Mouse (Mus musculus) monocyte, adult 2 months (primary cell): ENCODE measurements around the gene Ppp1r3d.

ENCODE experiments used
- DNase-seq, 2 experiments: peaks; one replicate each; pipeline ENCODE4 v3.0.0; 2022; ENCODE audit warnings: low spot score in 2 of 2, low read depth in 1 of 2

Ppp1r3d gene

GRCm38 (mm10) chr2:178414261-178415149 lies at the start of gene Ppp1r3d, which contains the start of gene Fam217b:
Gene Ppp1r3d (minus strand): TSS chr2:178414472.
Gene Fam217b (plus strand): TSS chr2:178414524.
- DNase-seq = peak in 1 of 2 experiments; percentile 25

DNA sequence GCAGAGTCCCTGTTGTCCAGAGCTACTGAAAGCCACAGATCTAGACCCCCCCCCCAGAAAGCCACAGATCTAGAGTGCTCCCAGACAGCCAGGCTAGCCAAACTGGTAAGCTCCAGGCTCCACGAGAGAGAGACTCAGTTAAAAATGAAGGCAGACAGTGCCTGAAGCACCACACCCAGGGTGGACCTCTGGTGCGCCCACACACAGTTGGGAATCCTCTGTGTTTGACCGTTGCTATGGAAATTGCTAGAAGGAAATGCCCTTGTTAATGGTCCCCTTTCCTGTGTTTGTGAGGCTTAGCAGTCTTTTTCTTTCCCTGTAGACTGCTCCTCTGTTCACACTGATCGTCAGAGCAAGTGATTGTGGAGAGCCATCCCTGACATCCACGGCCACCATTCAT lies 46.1 kb upstream of the Ppp1r3d start:
- no peak for DNase-seq

GRCm38 (mm10) chr2:178457414-178457813 lies 43.1 kb upstream of the Ppp1r3d start:
- no peak for DNase-seq

DNA sequence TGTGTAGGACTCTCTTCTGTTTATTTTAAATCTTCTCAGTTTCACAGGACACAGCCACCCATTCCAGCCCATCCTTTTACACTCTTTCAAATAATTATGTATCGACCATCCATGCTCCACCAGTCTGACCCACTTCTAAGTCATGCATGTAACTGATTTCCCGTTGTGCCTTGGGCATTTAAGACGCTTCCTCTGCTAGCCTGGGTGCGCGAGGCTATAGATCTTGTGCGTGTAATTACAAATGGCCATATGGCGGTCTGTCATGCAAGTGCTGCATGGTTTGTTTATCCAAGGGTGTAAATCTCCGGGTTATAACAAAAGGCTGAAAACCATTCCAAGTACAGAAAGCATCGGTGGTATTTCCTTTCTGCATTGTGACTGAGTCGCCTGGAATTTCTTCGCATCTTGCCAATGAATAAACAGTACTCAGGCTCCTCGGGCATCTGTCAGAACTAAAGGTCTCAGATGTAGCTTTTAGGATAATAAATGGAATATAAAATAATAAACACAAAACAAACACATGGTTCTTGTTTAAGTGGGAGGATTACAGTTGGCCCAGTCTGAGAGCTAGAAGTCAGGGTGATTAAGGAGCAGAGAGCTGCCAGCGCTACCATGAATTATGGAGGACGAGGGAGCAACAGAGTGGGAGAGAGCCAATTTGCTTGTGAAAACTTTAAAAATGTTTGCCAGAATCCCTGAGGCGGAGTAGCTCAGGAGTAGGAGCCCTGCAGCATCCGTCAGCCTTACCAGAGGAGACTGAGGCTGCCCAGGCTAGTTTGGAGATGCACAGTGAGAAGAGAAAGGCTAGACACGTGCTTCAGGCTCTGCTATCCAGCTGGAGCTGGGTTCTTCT lies 40.6 kb upstream of the Ppp1r3d start:
- no peak for DNase-seq

DNA sequence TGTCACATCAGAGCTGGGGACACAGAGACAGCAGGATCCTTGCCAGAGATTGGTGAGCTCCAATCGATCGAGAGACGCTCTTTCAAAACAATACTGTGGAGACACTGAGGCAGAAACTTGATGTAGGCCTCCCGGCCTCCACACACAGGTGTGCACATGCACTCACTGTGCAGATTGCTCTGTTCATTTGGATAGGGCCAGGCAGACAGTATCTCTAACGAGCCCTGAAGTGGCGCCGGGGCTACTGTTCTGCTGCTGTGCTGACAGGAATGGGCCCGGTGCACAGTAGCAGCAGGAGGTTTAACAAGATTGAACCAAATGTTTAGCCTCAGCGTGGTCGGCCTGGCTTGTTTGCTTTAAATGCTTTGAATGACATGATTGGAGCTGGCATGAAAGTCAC lies 36.7 kb upstream of the Ppp1r3d start:
- no peak for DNase-seq

- no peak for DNase-seq
Observed at GRCm38 (mm10) chr2:178450236-178450635, 36.0 kb upstream of the Ppp1r3d start.

GRCm38 (mm10) chr2:178449386-178449785 lies 35.1 kb upstream of the Ppp1r3d start:
- DNase-seq = no peak

DNA sequence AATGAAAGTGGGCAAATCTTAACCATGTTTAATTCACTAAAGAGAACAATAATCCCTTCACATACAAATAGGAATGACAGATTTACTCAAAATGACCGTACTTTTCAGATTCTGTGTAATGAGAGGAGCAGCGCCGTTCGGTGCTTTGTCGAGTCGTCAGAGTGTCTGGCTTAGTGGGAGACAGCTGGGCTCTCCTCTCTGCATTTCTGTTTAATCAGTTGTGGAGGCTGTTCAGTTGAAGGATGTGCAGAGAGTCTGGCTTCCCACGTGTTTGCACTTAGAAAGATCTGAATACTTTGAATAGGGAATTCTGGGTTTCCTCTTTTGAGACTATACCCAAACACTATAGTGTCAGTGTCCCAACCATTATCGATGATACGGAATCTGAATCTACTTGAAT lies 23.0 kb upstream of the Ppp1r3d start:
- no peak for DNase-seq

GRCm38 (mm10) chr2:178433903-178434302 lies 19.6 kb upstream of the Ppp1r3d start:
- no peak for DNase-seq

- DNase-seq = no peak
Observed at GRCm38 (mm10) chr2:178433495-178433894, 19.2 kb upstream of the Ppp1r3d start.

DNA sequence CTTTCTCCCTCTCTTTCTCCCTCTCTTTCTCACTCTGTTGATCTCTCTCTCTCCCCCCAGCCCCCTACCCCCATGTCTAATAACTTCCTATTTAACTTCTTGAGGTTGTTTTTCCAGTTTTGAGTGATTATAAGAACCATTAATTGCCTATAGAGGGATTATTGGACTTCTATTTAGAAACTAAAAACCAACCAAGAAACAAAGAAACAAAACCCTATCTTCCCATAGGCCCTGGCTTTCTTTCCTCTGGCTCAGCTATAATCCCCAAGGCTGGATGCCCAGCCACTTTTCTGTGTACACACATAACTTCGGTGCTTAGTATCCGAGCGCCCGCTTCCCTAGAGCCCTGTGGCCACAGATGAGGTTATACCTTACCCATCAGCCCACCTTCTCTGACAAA lies 16.0 kb upstream of the Ppp1r3d start, which contains the start of gene Cdh26:
Cdh26 (plus strand) TSS at position 301 of the 400 bp plus-strand sequence.
- no peak for DNase-seq

GRCm38 (mm10) chr2:178429426-178429825 lies 15.2 kb upstream of the Ppp1r3d start:
- DNase-seq = no peak

- DNase-seq = no peak
Observed at GRCm38 (mm10) chr2:178428676-178429075, 14.4 kb upstream of the Ppp1r3d start.

DNA sequence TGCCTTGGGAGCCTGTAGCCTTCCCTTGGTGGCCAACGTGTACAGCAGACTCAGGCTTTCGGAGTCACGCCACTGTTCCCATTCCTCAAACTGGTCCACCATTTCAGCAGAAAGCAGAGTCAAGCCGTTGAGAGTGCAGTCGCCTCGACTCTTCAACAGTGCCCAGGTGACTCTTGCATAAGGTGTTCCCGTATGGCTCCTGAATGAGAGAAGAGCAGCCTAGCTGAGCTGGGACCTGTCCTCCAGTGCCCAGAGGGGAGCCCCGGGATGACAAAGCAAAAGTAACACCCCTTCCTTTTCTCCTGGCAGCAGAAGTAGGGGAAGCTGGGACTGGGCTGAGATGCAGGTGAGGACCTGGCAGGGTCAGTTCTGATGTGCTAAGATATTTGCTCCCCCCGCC lies 13.9 kb upstream of the Ppp1r3d start:
- no peak for DNase-seq

DNA sequence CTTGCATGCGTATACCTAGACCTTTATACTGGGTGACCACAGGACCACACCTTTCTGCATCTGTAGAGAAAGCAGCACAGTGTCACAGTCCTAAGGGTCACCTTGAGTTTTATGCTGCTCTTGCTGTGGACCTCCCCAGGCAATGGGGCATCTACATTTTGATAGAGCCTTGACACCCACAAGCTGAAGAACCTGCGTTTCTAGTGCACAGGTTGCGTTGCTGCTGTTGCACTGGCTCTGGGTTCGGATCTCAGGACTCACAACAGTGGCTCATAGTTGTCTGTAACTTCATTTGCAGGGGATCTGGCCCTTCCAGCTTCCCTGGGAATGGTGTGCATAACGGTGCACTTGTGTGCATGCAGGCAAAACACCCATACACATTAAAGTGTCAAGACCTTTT lies 12.9 kb upstream of the Ppp1r3d start:
- no peak for DNase-seq

DNA sequence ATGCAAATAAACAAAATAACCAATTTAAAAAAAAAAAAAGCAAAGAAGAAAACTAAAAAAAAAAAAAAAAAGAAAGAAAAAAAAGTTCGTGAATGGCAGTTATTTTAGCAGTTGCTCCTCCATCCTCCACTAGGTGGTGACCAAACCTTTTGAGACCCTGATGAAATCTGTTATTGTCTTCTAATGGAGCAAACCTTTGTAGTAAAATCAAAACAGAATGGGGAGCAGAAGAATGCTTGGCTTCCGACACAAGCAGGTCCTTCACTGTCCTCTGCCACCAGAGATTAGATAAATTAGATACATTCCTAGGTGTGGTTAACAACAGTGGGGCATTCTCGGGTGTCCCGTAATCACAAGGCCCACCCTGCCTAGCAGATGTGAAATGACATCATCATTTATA lies 12.0 kb upstream of the Ppp1r3d start:
- DNase-seq = no peak

DNA sequence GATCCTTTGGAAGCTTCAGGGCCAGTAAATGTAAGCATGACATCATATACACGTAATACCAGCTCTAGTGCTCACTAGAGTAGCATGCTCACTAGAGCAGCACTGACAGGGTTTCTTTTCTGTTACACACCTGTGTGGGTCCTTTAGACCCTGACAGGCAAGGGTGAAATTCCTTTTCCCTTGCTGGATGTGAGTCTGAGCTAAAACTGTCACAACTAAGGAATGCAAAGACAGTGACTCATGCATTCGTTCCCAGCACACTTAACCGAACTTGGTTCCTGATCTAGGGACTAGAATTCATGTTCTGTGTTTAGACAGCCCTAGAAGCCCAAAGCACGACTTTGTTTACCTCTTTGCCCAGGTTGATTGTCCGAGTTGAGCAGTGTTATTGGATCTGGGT lies 9.0 kb upstream of the Ppp1r3d start:
- DNase-seq = no peak

DNA sequence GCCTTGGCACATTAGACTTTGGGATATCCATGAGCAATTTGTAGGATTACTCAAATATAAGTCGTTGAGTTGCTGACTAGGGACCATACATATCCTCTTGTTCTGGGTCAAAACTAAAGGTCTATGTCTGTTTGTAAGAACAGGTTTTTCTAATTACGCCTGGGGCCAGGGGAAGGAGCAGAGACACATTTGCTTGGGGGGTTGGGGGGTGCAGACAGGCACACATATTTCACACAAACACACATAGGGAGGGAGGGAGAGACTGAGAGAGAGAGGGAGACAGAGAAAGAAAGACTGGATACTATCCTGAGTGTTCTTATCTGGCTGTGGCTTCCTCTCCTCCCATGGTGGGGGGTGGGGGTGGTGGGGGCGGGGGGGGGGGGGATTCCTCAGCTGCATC lies 7.9 kb upstream of the Ppp1r3d start:
- no peak for DNase-seq

GRCm38 (mm10) chr2:178421603-178422002 lies 7.3 kb upstream of the Ppp1r3d start:
- DNase-seq = no peak

DNA sequence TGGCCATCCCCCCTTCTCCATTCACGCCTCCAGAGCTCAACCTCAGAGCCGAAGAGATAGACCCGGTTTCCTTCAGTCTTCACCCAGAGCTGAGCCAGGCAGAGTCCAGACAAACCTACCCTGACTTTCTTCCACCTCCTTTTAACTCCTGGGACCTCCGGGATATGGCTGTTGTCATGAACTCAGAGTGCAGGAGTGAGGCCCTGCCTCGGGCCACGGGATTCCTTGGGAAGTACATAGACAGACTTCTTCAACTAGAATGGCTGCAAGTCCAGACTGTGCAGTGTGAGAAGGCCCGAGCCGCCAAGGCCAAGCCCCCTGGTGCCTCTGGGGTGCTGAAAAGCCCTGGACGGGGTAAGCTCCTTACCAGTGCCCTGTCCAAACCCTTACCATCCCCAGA lies 6.3 kb upstream of the Ppp1r3d start:
- DNase-seq = no peak

DNA sequence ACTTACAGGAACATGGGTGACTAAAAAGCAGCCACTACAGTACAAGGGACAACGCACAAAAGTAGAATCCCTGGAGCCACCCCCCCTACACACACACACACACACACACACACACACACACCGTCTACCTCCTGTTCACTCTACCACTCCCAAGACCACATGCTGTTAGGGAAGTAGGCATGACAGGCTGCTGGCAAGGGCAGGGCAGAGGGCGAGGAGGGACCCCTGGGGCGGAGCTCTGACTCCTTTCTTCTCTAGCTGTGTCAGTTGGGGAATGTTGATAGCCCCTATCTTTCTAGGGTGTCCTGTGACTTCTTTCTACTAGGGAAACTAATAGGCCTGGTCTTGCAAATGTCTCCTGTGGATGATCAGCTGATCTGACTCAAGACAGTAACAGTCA lies 2.7 kb upstream of the Ppp1r3d start:
- DNase-seq = peak in 1 of 2 experiments; percentile 25

- peak; percentile 28 to 70 for DNase-seq
Observed at GRCm38 (mm10) chr2:178416427-178416826, 2.2 kb upstream of the Ppp1r3d start.
